Mouse (Mus musculus): ENCODE results near the gene Vmn2r86.
A peak's percentile ranks its signal among the peaks of the same experiment; 100 is the strongest.
"Not testable (repeated sequence)": the region's sequence is repeated elsewhere in the genome, so short reads cannot be mapped to it uniquely, and the experiment has no call there.

Vmn2r86 gene

GRCm38 (mm10) chr10:130455950-130456349, at the start of gene Vmn2r86:
Gene Vmn2r86 (minus strand): TSS chr10:130456050.
- DNase-seq (ENCODE audit: low spot score), result not testable (repeated sequence)

DNA sequence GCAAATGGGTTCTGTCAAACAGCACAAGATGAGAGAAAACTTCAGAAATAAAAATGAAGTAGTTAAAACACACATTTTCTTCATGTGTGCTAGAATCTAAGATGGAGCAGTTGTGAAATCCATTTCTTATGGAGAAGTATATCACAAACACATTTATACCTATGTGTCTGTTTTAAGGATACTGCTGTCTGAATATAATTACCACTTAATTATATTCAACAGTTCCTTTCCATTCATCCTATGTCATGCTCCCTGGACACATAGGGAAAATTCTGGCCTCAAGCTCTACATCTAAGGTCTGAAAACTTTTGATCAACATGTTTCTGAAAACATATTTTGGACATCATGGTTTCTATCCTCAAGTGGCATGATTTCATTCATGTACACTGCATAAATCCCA, 41.4 kb upstream of the Vmn2r86 start, which contains the start of gene Vmn2r87:
Vmn2r87 (minus strand) TSS at position 101 of the 400 bp plus-strand sequence.
- DNase-seq (ENCODE audit: low spot score), result no peak

DNA sequence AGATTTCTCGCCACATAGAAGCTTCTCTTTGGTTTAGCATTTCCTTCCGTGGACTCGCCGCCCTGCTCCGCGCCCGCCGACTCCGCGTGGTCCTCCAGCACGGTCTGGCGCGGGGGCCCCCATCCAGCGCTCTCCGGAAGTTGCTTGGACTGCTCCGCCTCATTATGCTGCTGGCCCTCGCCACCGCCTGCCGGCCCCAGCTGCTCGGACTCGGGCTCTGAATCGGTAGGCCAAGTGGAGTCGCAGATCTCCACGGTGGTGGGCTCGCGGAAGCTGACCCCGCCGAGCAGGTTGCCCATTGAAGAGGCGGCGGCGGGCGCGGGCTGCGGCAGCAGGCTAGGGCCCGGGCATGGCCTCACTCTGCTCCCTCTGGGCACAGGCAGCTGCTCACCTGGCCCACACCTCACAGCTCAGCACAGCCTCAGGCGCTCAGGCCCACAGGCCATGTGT, 14.5 kb upstream of the Vmn2r86 start:
- peak; percentile 12 for DNase-seq (ENCODE audit: low spot score)

DNA sequence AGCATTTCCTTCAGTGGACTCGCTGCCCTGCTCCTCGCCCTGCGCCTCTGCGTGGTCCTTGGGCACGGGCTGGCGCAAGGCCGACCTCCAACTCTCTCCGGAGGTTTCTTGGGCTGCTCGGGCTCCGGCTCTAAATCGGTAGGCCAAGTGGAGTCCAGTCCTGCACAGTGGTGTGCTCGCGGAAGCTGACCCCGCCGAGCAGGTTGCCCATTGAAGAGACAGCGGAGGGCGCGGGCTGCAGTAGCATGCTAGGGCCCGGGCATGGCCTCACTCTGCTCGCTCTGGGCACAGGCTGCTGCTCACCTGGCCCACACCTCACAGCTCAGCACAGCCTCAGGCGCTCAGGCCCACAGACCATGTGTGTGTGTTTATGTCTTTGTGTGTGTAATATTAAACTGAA, 11.1 kb downstream of the Vmn2r86 start:
- no peak for DNase-seq (ENCODE audit: low spot score)

DNA sequence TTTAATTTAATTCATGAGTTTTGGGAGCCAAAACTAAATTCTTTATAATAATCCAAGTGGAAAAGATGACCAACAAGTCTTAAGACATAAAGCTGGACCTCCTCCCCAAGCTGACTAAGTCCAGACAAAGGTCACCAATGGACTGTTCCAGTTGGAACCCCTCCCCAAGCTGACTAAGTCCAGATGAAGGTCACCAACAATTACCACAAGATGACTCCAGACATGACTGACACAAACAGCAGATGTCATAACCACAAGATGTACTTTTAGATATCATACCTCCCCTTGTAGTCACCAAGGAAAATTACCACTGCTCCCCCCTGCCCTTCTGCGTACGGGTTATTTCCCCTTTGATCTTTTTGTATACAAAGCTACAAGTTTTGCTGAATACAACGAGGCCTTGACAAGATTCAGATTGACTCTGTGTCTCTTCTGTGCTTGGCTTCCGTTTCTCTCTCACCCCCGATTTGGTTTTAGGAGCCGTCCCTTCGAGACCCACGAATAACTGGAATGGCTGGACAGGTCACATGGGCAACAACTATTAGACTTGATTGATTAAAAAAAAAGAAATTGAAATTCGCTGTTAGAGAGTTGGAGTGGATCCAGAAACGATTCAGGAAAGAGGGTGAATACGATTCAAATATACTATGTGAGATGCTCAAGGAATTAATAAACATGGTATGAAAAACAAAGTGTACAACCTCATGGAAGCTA, 21.5 kb downstream of the Vmn2r86 start:
- DNase-seq (ENCODE audit: low spot score), result not testable (repeated sequence)

DNA sequence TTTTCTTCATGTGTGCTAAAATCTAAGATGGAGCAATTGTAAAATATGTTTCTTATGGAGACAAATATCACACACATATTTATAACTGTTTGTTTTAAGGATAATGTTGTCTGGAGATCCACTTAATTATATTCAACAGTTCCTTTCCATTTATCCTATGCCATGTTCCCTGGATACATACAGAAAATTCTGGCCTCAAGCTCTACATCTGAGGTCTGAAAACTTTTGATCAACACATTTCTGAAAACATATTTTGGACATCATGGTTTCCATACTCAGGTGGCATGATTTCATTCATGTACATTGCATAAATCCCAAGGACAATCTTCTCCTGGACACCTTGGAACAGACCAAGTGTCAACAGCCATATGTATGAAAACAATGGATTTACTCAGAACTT, 26.2 kb downstream of the Vmn2r86 start, which contains the start of gene Vmn2r85:
Vmn2r85 (minus strand) TSS at position 101 of the 400 bp plus-strand sequence.
- DNase-seq (ENCODE audit: low spot score), result not testable (repeated sequence)

GRCm38 (mm10) chr10:130422368-130422767, 33.5 kb downstream of the Vmn2r86 start:
- not testable (repeated sequence) for DNase-seq (ENCODE audit: low spot score)

GRCm38 (mm10) chr10:130420401-130420800, 35.4 kb downstream of the Vmn2r86 start:
- DNase-seq (ENCODE audit: low spot score), result no peak

DNA sequence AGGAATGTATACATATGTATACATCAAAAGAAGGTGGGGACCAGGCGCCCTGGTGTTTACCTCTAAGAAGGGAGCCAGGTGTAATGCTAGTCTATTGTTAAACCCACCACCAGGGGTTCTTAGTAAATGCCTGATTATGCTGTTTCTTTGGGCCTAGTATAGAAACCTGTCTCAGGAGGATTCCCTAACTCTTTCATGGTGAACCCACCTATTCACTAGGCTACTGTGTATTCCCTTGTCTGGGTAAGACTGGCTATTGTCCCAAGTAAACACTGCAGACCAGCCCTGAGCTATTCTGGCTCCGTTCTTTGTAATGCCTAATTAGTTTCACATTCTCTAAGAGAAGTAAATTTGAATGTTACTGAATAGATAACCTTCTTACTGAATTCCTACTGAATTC, 35.9 kb downstream of the Vmn2r86 start:
- DNase-seq (ENCODE audit: low spot score), result not testable (repeated sequence)

GRCm38 (mm10) chr10:130416352-130416751, 39.5 kb downstream of the Vmn2r86 start:
- not testable (repeated sequence) for DNase-seq (ENCODE audit: low spot score)

DNA sequence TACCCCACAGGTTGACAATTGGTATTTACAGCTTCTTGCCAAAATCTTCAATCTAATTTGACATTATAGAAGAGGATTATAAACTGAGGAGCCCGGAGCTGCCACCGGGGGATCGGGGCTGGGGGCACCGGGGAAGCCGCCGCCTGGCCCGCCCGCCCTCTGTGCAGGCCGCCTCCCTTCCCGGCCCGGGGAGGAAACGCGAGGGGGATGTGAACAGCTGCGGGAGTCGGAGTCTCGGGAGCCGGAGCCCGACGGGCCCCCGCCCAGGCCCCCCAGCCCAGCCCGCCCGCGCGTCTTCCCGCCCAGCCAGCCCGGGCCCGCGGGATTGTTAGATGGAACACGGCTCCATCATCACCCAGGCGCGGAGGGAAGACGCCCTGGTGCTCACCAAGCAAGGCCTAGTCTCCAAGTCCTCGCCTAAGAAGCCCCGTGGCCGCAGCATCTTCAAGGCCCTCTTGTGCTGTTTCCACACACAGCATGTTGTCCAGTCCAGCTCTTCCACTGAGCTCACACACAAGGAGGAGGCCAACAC, 43.6 kb downstream of the Vmn2r86 start:
- not testable (repeated sequence) for DNase-seq (ENCODE audit: low spot score)

DNA sequence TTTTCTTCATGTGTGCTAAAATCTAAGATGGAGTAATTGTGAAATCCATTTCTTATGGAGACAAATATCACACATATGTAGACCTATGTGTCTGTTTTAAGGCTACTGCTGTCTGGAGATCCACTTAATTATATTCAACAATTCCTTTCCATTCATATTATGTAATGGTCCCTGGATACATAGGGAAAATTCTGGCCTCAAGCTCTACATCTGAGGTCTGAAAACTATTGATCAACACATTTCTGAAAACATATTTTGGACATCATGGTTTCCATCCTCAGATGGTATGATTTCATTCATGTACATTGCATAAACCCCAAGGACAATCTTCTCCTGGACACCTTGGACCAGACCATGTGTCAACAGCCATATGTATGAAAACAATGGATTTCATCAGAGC, 61.6 kb downstream of the Vmn2r86 start, which contains the start of gene Vmn2r84:
Vmn2r84 (minus strand) TSS at position 101 of the 400 bp plus-strand sequence.
- no peak for DNase-seq (ENCODE audit: low spot score)
